Mouse (Mus musculus): ENCODE data around the gene Krt87.

GRCm38 (mm10) chr15:101381758-101382157, 56.8 kb downstream of the Krt87 start:
- TF ChIP-seq ZC3H11A (IDR thresholded peaks at IDR 0.05; ENCODE audit: borderline replicate concordance, low read depth, low read length) (no peak), ZNF384 (IDR thresholded peaks at IDR 0.05; ENCODE audit: low read depth, low read length) (no peak), MAFK (IDR thresholded peaks at IDR 0.05; ENCODE audit: insufficient read depth, low read depth, low read length) (no peak), HCFC1 (IDR thresholded peaks at IDR 0.05; ENCODE audit: borderline replicate concordance, insufficient read depth, low read length) (no peak)

Measured in ES-E14 (cell line).